Mouse (Mus musculus) CH12F3 (cell line): ENCODE results near the gene Ubap1.

ENCODE experiments used
- in situ Hi-C: fragments of 300-500 bp; cut with MboI; formaldehyde crosslinking; loops from 2 replicates; pipeline ENCODE4 v1.14.3; 2020; ENCODE audit warnings: low sequenced_read_pairs

Ubap1 gene

DNA sequence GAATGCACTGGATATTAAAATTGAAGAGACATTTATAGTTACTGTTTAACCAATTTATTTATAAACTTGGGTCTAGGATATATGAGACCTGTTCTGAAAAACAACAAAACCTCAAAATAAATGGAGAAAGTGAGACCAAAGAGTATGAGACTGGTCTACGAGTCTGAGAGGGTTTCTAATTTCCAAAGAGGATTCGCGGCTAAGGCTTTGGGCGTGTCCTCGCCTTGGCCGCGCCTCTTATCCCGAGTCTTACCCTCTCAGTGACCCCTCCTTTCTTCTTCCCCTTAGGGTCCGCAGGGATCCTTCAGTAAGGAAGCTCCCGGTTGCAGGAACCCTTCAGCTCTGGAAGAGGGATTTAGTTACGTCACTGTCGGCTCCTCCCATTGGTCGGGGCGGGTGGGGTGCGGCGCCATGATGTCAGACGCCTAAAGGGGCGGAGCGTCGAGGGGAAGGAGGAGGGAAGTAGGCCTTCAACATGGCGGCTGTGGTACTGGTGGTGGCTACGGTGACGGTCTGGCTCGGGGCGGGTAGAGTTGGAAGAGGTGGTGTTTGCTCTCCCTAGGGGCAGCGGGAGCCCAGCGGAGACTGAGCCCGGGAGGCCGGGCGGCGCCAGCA lies at the start of gene Ubap1:
Gene Ubap1, plus strand, starts transcription at position 413 of the 615 bp plus-strand sequence.
- in situ Hi-C loops: no loop called here

DNA sequence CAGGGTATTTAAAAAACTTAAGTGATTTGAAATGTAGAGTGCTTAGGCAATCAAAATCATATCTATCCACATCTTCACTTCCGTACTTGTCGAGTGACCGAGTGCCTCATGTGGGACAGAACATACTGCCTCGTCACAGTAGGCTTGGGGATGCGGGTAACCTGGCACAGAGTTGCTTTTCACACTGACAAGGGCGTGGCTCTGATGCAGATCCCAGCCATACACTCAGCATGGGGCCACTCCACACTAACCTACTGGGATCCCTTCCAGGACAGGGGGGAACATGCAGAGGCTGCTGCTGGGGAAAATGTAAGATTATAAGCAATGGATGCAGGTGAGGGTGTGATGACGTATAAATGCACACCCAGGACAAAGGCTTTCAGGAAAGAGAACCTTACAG lies 45.1 kb upstream of the Ubap1 start:
- in situ Hi-C loops: no loop called here

DNA sequence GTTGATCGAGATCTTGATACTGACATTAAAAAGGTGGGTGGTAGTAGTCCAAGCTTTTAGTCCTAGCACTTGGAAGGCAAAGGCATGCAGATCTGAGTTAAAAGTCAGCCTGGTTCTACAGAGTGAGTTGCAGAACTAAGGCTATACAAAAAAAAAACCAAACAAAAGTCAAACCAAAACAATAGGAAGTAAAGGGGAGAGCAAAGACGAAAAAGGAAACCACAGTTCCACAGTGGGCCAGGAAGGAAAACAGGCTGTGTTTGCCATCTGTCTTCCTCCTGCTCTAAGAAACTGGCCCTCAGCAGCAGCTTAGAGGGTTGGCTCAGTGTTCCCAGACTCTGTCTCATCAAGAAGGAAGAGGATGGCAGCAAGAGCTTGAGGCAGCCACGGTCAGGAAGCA lies 44.5 kb upstream of the Ubap1 start:
- in situ Hi-C loops: no loop called here

DNA sequence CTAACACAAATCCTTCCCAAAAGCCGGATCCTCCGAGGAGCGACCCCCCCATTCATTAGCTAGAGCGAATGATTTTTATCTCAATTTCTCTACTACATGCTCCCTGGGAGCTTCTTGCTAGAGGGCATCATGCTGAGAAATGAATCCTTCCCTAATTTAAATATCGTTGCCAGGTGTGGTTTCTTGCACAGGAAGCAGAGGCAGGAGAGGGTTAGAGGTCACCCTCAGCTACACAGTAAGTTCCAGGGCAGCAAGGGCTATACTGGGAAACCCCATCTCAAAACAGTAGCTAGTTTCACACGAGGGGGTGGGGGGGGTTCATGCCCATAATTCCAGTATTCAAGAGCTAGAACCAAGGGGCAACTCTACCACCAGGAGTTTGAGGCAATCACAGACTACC lies 41.4 kb upstream of the Ubap1 start:
- in situ Hi-C loops: no loop called here

DNA sequence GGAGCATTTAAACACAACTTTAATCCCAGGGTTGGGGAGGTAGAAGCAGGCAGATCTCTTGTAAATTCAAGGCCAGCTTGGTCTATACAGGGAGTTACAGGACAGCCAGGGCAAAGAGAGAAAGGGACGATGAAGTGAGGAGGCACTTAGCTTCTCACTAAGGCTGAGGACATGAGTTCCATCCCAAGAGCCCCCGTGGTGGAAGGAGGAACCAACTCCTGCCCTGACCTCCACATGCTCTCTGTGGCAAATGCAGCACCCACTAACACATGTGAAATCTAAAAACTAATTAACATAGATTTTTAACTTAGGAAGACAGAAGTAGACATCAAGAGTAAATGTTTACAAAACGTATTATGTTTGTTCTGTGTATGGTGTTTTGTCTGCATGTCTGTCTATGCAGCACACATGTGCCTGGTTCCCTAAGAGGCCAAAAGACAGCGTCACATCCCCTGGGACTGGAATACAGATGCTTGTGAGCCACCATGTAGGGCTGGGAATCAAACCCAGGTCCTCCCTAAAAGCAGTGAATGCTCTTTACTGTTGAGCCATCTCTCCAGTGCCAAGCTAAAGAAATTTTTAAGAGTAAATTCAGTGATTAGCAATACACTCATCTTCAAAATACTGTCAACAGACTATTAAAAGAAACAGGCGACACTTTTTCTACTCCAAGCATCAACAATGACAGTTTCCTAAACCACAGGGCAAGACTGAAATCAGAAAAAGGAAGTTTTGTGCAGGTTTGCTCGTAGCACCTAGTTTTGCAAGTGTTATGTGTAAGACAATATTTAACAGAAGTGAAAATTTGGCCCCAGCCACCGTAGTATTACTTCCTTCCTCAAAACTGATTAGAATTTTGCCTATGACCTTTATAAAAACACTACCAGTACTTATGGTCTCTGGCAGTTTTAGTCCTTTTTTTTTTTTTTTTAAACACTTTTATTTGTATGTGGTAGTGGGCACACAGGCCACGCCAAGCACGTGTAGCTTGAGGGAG lies 37.9 kb upstream of the Ubap1 start:
- in situ Hi-C loops: no loop called here

DNA sequence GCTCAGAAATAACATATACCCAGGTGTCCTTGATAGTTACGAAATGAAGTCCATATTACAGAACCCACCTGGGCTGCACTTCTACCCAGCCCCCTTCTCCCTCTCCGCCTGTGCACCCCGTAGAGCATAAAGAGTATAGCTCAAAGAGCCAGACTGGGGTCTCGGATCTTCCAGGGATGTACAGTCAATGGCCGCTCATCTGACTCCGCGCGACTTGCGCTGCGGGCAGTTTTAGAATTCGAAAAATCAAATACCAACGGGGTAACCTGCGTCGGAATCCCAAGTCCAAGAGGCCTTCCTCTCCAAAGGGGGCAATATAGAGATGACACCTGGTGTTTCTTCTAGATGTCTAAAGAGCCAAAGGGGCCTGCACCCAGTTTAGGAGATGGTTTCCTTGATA lies 35.1 kb upstream of the Ubap1 start:
- in situ Hi-C loops: no loop called here

DNA sequence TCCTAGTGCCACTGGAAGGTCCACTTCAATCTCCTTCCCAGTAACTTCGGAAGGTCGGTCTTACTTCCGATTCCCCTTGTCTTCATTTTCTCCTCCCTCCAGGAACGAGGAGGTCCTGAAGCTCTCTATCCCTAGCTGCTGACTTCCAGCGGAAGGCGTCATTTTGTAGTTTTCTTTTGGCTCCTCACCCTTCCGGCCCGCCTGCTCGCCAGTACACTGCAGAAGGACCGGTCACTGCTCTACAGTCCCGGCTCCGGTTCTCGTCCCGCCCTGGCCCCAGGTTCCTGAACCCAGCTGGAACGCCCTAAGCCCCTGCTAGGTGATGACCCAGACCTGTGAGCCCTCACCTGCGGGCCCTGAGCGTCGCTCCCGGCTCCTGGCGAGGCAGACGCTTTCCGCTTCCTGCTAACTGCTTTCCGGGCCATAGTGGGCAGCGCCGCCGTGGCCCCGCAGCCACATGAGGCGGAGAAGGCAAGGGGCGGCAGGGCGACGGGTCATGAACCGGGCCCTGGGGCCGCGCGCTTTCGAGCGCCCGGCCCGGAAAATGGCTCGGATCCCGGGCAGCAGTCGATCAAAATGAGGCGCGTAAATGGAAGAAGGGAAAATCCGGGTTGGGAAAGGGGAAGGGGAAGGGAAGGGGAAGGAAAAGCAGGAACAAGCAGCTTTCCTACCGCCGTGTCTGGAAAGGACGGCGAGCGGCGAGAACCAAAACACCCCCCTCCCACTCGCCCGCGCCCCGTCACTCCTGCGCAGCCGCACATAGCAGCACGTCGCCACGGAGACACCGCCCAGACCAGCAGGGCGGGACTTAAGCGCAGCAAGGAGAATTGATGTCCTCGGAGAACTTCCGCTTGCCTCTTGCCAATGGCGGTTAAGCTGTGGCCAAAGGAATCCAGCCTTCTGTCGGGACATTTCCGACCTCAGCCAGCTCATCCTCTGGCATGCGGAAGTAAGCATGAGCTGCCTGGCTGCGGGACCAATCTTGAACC lies 34.4 kb upstream of the Ubap1 start, which contains the start of gene Dcaf12:
Gene Dcaf12, minus strand, starts transcription at position 749 of the 989 bp plus-strand sequence.
- in situ Hi-C loops: no loop called here

DNA sequence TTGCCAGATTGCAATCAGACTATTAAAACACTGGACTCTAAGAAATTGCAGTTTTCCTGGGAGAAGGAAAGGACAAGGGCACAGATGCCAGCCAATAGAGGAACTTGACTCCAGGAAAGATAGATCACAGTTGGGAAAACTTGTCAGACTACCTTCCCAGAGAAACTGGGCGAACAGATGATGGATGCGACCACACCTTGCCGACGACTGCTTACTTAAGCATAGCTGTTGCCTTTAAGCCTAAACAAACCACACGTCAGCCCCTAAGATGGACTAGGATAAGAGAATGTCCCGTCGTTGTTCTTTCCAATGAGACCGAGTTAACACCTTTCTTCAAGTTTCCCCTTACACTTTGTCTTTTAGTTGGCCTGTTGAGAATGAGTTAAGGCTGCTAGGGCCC lies 33.6 kb upstream of the Ubap1 start:
- in situ Hi-C loops: no loop called here

DNA sequence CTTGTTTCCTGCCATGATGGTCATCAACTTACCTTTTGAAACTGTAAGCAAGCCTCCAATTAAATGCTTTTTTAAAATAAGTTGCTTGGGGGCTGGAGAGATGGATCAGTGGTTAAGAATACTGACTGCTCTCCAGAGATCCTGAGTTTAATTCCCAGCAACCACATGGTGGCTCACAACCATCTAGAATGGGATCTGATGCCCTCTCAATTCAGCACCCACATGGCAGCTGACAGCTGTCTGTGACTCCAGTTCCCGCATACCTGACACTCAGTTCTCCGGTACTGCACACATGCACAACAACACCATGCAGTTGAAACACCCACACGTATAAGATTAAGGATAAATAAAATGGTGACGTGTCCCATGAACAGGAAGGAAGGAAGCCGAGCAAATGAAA lies 30.5 kb upstream of the Ubap1 start:
- in situ Hi-C loops: no loop called here

DNA sequence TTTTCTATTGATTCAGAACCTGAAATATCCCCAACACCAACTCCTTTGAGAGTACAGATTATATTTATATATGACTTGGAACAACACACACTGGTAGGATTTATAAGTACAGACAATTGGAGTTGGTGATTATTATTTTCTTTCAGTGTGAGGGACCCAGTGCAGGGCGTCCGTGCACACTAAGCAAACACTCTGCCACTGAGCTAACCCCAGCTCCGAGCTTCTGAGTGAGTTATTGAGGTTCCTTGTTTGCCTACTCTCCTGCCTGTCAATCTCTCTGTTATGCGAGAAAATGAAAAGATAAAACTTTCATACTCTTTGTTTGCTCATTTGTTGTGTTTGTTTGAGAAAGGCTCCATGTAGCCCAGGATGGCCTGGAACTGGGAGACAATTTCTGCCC lies 27.8 kb upstream of the Ubap1 start:
- in situ Hi-C loops: no loop called here

DNA sequence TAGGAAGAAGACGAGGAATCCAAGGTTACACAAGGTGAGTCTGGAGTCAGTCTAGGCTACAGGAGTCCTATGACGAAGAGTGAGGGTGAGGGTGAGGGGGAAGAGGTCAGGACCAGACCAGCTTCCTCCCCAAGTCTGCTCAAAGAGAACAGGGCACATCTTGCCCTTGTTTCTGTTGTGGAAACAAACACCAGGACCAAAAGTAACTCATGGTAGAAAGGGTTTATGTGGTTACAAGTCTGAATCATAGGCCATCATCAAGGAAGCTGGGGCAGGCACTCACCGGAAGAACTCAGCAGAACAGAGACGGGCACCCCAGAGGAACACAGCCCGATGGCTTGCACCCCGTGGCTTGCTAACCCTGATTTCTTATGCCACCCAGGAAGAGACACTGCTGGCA lies 21.9 kb upstream of the Ubap1 start:
- in situ Hi-C loops: no loop called here

DNA sequence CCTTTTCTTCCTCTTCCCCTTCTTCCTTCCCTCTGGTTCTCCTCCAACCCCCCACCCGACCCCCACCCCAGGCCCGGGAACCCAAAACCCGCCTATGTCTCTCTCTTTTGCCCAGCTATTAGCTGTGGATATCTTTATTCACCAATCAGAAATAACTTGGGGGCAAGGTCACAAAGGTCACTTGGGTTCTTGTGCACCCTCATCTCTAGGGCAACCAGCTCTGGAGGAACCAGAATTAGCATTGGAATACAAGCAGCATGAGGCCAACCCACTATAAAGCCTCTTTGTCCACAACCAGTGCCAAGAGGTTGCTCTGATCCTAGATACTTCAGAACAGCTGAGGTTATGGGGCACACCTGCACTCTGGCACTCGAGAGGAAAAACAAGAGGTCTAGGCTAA lies 19.3 kb upstream of the Ubap1 start:
- in situ Hi-C loops: no loop called here

DNA sequence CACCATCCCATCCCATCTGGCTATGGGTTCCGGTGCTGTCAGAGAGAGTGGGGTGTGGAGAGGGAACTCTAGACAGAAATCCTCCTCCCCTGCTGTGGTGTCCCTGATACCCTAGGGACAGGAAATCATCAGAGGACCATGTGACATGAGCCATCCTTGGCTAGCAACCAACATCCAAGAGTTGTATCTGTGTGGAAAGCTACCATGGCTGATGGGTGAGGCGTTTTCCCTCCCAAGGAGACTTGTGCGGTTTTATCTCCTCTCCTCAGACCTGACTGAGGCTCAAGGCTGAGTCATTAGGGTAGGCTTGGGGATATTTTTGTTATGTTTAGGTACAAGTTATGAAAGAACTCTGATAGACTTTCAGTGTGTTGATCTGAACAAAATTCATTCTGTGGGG lies 17.7 kb upstream of the Ubap1 start:
- in situ Hi-C loops: no loop called here

DNA sequence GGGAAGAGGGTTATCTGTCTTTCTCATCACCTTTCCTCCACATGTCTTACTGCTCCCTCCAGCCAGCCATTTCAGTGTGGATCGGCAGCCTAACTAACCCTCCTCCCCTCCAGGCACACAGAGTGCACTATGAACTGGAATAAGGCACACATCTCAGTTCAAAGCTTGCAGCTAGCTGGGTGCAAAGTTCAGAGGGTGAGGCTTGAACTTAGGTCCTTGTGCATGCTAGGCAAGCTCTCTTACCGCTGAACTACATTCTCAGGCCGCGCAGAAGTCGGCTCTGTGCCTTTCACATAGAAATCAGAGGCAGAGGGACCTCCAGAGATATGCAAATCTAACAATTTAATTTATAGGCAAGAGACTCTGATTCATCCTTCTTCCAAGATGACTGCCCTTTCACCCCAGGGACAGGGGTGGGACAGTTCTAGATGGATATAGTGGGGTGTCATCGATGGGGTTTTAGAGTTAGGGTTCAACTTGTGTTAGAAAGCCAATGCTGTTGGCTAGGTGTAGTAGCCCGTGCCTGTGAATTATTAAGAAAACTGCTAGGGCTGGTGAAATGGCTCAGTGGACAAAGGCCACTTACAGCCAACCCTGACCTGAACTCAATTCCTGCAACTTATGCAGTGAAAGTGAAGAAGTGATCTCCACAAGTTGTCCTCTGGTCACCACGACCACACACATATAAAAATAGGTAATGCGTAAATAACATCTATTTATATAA lies 16.9 kb upstream of the Ubap1 start:
- in situ Hi-C loops: no loop called here

DNA sequence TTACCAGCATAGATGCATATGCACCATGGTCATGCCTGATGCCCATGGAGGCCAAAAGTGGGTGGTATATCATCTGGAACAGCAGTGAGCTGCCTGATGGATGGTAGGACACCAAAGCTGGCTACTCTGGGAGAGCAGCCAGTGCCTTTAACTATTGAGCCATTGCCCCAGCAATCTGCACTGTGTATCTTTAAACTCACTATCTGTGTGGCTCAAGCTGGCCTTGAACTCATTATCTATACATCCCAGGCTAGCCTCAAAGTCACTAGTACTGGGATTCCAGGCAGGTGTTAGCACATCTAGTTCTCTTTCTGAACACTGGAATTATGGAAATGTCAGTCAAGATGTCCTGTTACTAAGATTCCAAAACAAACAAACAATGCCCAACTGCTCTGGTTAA lies 12.2 kb upstream of the Ubap1 start:
- in situ Hi-C loops: no loop called here

DNA sequence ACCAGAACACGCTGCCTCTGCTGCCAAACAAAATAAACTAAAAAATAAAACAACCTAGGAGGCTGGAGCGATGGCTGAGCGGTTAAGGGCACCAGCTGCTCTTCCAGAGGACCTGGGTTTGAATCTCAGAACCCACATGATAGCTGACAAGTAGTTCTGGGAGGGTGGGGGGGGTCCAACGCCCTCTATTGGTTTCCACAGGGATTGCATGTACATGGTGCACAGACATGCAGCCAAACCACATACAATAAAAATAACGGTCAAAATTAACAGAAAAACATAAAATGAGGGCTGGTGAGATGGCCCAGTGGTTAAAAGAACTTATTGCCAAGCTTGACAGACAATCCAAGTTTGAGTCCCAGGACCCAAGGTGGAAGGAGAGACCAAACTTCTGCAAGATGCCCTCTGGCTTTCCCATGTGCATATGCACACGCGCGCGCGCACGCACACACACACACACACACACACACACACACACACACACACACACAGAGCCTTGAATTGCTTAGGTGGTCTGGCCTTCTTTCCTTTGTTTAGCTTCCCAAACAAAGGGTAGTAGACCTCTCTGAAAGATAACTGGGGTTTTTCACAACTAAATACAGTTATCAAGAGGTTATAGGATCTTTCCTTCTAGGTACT lies 7.8 kb upstream of the Ubap1 start:
- in situ Hi-C loops: no loop called here

DNA sequence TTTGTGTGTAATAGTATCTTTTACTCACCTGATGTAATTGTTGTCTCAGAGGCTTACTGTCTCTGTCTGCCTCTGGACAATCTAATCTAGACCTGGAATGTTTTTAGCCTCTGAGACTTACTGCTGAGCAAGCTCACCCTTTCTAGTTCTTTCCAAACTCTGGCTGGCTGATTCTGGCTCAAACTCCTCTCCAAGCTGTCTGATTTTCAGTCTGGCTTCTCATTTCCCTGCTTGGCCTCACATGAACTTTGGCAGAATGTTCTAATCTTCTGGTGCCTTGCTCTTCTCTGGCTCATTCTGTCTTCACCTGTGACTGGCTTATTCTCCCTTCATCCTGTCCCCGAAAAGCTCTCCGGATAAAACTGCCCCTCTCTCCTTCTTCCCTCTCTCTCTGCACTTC lies 2.8 kb upstream of the Ubap1 start:
- in situ Hi-C loops: no loop called here

DNA sequence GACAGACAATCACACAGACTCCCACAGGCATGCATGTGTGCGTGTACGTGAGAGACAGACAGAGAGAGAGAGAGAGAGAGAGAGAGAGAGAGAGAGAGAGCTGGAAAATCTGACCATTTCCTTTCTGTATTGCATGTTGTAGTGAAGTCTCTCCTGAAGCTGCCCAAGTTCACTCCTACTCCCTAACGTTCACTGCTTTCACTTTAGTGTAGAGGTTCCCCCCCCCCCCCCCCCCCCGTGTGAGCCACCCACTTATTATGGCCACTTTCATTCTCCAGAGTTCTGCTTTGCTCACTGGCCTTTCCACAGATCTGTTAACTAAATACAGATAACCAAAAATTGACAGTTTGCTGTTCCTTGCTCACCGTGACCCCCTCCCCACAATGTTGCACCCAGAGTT lies 957 bp upstream of the Ubap1 start:
- in situ Hi-C loops: no loop called here

DNA sequence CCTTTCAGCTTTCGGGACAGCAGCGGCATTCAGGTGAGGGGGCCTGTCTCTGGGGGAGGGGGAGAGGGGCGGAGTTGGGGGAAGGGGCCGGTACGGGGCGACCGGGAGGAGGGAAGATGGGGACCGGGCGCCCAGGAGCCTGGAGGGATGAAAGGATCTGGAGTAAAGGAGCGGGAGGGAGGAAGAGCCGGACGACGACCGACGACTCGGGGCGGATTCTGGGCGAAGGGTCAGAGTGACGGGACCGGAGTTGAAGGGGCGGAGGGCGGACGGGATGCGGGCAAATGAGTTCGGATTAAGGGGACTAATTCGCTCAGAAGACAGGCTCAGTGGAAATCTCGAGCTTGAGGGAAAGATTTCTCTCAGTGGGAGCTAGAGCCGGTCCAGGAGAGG lies 399 bp downstream of the Ubap1 start:
- in situ Hi-C loops: no loop called here

DNA sequence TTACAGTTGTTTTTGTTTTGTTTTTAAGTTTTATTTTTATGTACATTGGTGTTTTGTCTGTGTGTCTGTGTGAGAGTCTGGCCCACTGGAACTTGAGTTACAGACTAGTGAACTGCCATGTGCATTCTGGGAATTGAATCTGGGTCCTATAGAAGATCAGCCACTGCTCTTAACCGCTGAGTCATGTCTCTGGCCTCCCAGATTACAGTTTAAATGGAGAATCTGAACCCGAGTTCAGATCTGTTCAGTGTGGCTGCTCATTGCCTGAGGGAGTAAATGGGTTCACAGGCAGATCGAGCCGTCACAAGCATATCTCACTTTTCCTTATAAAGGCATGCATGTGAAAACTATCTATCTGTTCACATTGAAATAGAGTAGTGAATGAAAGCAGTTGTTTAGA lies 4.0 kb downstream of the Ubap1 start:
- in situ Hi-C loops: no loop called here
